Mouse (Mus musculus) midbrain, postnatal 0 days (tissue): ENCODE measurements at regions not wholly inside any gene's neighbourhood (a gene's known extent, or its start where the extent isn't known, plus 50 kb on each side); places are given as distances from the start of the nearest gene placed in this dataset.

Source experiments
- ATAC-seq: fragments of 200-750 bp; cut with Nextera tagmentation; 2 replicates; pipeline ENCODE4 v1.8.0; 2017; ENCODE audit warnings: moderate number of reproducible peaks, mild to moderate bottlenecking, moderate TSS enrichment, moderate library complexity; ENCODE audit not compliant: low FRiP score
- DNase-seq: peaks from one replicate; pipeline ENCODE4 v3.0.0-alpha.2; 2015; ENCODE audit warnings: low spot score
- H3K27ac ChIP-seq: fragments of 300-500 bp; sonication (generic); 2 replicates; pipeline ENCODE4 v1.5.1; 2014; ENCODE audit warnings: low read depth, mild to moderate bottlenecking, low read length, mixed read lengths
- H3K27me3 ChIP-seq: fragments of 300-500 bp; sonication (generic); 2 replicates; pipeline ENCODE4 v1.6.1; 2014; ENCODE audit warnings: low read length, control low read depth, mixed read lengths; ENCODE audit not compliant: insufficient read depth
- H3K36me3 ChIP-seq: fragments of 300-500 bp; sonication (generic); 2 replicates; pipeline ENCODE4 v1.6.1; 2014; ENCODE audit warnings: low read length, control low read depth, mixed read lengths; ENCODE audit not compliant: insufficient read depth
- H3K4me1 ChIP-seq: fragments of 300-500 bp; sonication (generic); 2 replicates; pipeline ENCODE4 v1.6.1; 2014; ENCODE audit warnings: mild to moderate bottlenecking, control low read depth, antibody characterized with exemption, low read length, mixed read lengths; ENCODE audit not compliant: insufficient read depth
- H3K4me2 ChIP-seq: fragments of 300-500 bp; sonication (generic); 2 replicates; pipeline ENCODE4 v1.6.1; 2014; ENCODE audit warnings: low read depth, mild to moderate bottlenecking, low read length, mixed read lengths; ENCODE audit not compliant: poor library complexity, severe bottlenecking
- H3K4me3 ChIP-seq: fragments of 300-500 bp; sonication (generic); 2 replicates; pipeline ENCODE4 v1.5.1; 2014; ENCODE audit warnings: low read depth, mild to moderate bottlenecking, low read length, moderate library complexity
- H3K9ac ChIP-seq: fragments of 300-500 bp; sonication (generic); replicated peaks from 2 replicates; pipeline ENCODE4 v1.6.1; 2014; ENCODE audit warnings: mild to moderate bottlenecking, low read length, moderate library complexity, mixed read lengths; ENCODE audit not compliant: poor library complexity, severe bottlenecking
- H3K9me3 ChIP-seq: fragments of 300-500 bp; sonication (generic); 2 replicates; pipeline ENCODE4 v1.6.1; 2016; ENCODE audit warnings: low read length, control low read depth
- CTCF ChIP-seq: IDR thresholded peaks from 2 replicates; pipeline ENCODE4 v1.5.1; 2016; ENCODE audit warnings: antibody characterized with exemption, mild to moderate bottlenecking
- WGBS: fragments of 180-500 bp; shearing (Covaris S2); extraction: QIAGEN DNeasy Blood & Tissue Kit; methylation state at CpG from one replicate; pipeline ENCODE4 v1.1.7; 2014; 5-methylcytosine and 5-hydroxymethylcytosine counted together

GRCm38 (mm10) chr17:50409271-50409670 is 99.9 kb upstream of the Plcl2 start:
- 99% methylated on average over 3 of the region's 3 CpGs for WGBS
- no peak overlapping the region for H3K4me2 ChIP-seq
- no peaks in the 10 kb centered on the region for H3K4me1 ChIP-seq
- no peaks in the 10 kb centered on the region for H3K9me3 ChIP-seq
- H3K9ac ChIP-seq = no peak overlapping the region
- H3K4me3 ChIP-seq = no peak overlapping the region
- DNase-seq = no peak
- no peak for ATAC-seq
- no peak for TF ChIP-seq CTCF
- H3K36me3 ChIP-seq = no peaks in the 10 kb centered on the region
- no peaks in the 10 kb centered on the region for H3K27me3 ChIP-seq
- no peak overlapping the region for H3K27ac ChIP-seq

GRCm38 (mm10) chr17:50409895-50410294 is 99.3 kb upstream of the Plcl2 start:
- H3K27me3 ChIP-seq = no peaks in the 10 kb centered on the region
- DNase-seq (no peak), ATAC-seq (no peak)
- no peak for TF ChIP-seq CTCF
- 85% methylated on average over 8 of the region's 8 CpGs for WGBS
- no peaks in the 10 kb centered on the region for H3K4me1 ChIP-seq
- no peak overlapping the region for H3K4me3 ChIP-seq
- no peaks in the 10 kb centered on the region for H3K36me3 ChIP-seq
- no peak overlapping the region for H3K4me2 ChIP-seq
- no peaks in the 10 kb centered on the region for H3K9me3 ChIP-seq
- no peak overlapping the region for H3K27ac ChIP-seq
- H3K9ac ChIP-seq = no peak overlapping the region

- no peak for DNase-seq
- 96% methylated on average over 3 of the region's 3 CpGs for WGBS
- Histone ChIP-seq H3K36me3 (no peaks in the 10 kb centered on the region), H3K9ac (no peak overlapping the region), H3K4me2 (no peak overlapping the region), H3K27ac (no peak overlapping the region), H3K4me1 (no peaks in the 10 kb centered on the region), H3K27me3 (no peaks in the 10 kb centered on the region), H3K9me3 (no peaks in the 10 kb centered on the region), H3K4me3 (no peak overlapping the region)
- ATAC-seq = no peak
- TF ChIP-seq CTCF = no peak
These were observed 98.9 kb upstream of the Plcl2 start for GRCm38 (mm10) chr17:50410296-50410695.

- TF ChIP-seq CTCF = no peak
- H3K4me1 ChIP-seq = no peaks in the 10 kb centered on the region
- no peak overlapping the region for H3K27ac ChIP-seq
- no peak overlapping the region for H3K4me3 ChIP-seq
- ATAC-seq (no peak), DNase-seq (no peak)
- H3K36me3 ChIP-seq = no peaks in the 10 kb centered on the region
- H3K27me3 ChIP-seq = no peaks in the 10 kb centered on the region
- H3K9ac ChIP-seq = no peak overlapping the region
- no peak overlapping the region for H3K4me2 ChIP-seq
- WGBS = 93% methylated on average over 5 of the region's 5 CpGs
- H3K9me3 ChIP-seq = no peaks in the 10 kb centered on the region
These were observed 96.8 kb upstream of the Plcl2 start for GRCm38 (mm10) chr17:50412446-50412845.

GRCm38 (mm10) chr17:50413916-50414315 is 95.3 kb upstream of the Plcl2 start:
- no peak for ATAC-seq
- Histone ChIP-seq H3K4me1 (no peaks in the 10 kb centered on the region), H3K4me3 (no peak overlapping the region), H3K27ac (no peak overlapping the region), H3K9me3 (no peaks in the 10 kb centered on the region), H3K9ac (no peak overlapping the region), H3K27me3 (no peaks in the 10 kb centered on the region), H3K36me3 (no peaks in the 10 kb centered on the region), H3K4me2 (no peak overlapping the region)
- no peak for DNase-seq
- WGBS = 91% methylated on average over 5 of the region's 5 CpGs
- TF ChIP-seq CTCF = no peak

GRCm38 (mm10) chr17:50415331-50416005 is 93.7 kb upstream of the Plcl2 start:
- no peaks in the 10 kb centered on the region for H3K4me1 ChIP-seq
- H3K9ac ChIP-seq = no peak overlapping the region
- WGBS = 95% methylated on average over 2 of the region's 2 CpGs
- H3K4me3 ChIP-seq = no peak overlapping the region
- H3K27me3 ChIP-seq = no peaks in the 10 kb centered on the region
- H3K27ac ChIP-seq = no peak overlapping the region
- TF ChIP-seq CTCF = no peak
- no peak overlapping the region for H3K4me2 ChIP-seq
- ATAC-seq = no peak
- H3K9me3 ChIP-seq = no peaks in the 10 kb centered on the region
- no peak for DNase-seq
- H3K36me3 ChIP-seq = no peaks in the 10 kb centered on the region
